Mouse (Mus musculus) brown adipose tissue, adult 24 weeks (tissue): ENCODE data around the gene Dach1. TPM values are rescaled to one million over a fixed set of nuclear protein-coding genes. Genes with fewer than 3 reads are reported as not detected.

Experiments
- H3K27ac ChIP-seq: fragments of 200-500 bp; replicated peaks from 2 replicates; pipeline ENCODE4 v1.5.1; 2012; ENCODE audit warnings: low read depth, mild to moderate bottlenecking, low read length
- H3K4me1 ChIP-seq: fragments of 200-500 bp; 2 replicates; pipeline ENCODE4 v1.6.1; 2012; ENCODE audit warnings: low read length, mixed read lengths; ENCODE audit not compliant: control insufficient read depth, insufficient read depth, insufficient read length
- H3K4me3 ChIP-seq: fragments of 200-500 bp; 2 replicates; pipeline ENCODE4 v1.5.1; 2012; ENCODE audit warnings: low read depth, mild to moderate bottlenecking, low read length, moderate library complexity; ENCODE audit not compliant: insufficient read depth
- polyA plus RNA-seq: library from polyadenylated mRNA; stranded (reverse); fragments of >200 nt; gene quantifications from 2 replicates; pipeline ENCODE4 v1.2.4, GENCODE M21; 2012; ENCODE audit not compliant: missing spikeins, insufficient read depth, insufficient read length

Gene Dach1
- polyA plus RNA-seq, 1 experiment = 1.5 TPM

GRCm38 (mm10) chr14:98084720-98085119 lies 84.8 kb downstream of the Dach1 start:
- Histone ChIP-seq H3K4me1 (peaks cover 2% of the 10 kb centered on the region; the same call in 1 of the 2 replicates), H3K4me3 (no peak overlapping the region), H3K27ac (no peak overlapping the region)

- peaks cover 2% of the 10 kb centered on the region; the same call in 1 of the 2 replicates for H3K4me1 ChIP-seq
- H3K27ac ChIP-seq = no peak overlapping the region
- H3K4me3 ChIP-seq = no peak overlapping the region
Measured at GRCm38 (mm10) chr14:98083419-98083818, 86.1 kb downstream of the Dach1 start.

GRCm38 (mm10) chr14:98080014-98080413 lies 89.6 kb downstream of the Dach1 start:
- Histone ChIP-seq H3K4me3 (no peak overlapping the region), H3K27ac (no peak overlapping the region), H3K4me1 (no peaks in the 10 kb centered on the region)

GRCm38 (mm10) chr14:98077996-98078395 lies 91.6 kb downstream of the Dach1 start:
- no peak overlapping the region for H3K27ac ChIP-seq
- no peak overlapping the region for H3K4me3 ChIP-seq
- no peaks in the 10 kb centered on the region for H3K4me1 ChIP-seq

- peaks cover 4% of the 10 kb centered on the region for H3K4me1 ChIP-seq
- no peak overlapping the region for H3K4me3 ChIP-seq
- H3K27ac ChIP-seq = no peak overlapping the region
Measured at GRCm38 (mm10) chr14:98073421-98074080, 96.0 kb downstream of the Dach1 start.

GRCm38 (mm10) chr14:98072647-98073420 lies 96.7 kb downstream of the Dach1 start:
- H3K4me3 ChIP-seq = no peak overlapping the region
- H3K27ac ChIP-seq = no peak overlapping the region
- peaks cover 5% of the 10 kb centered on the region for H3K4me1 ChIP-seq

GRCm38 (mm10) chr14:98071877-98072276 lies 97.7 kb downstream of the Dach1 start:
- H3K4me1 ChIP-seq = peaks cover 6% of the 10 kb centered on the region
- no peak overlapping the region for H3K4me3 ChIP-seq
- no peak overlapping the region; the same call in 1 of the 2 replicates for H3K27ac ChIP-seq

- Histone ChIP-seq H3K27ac (no peak overlapping the region), H3K4me3 (no peak overlapping the region), H3K4me1 (peaks cover 6% of the 10 kb centered on the region)
Measured at GRCm38 (mm10) chr14:98067273-98067905, 102.2 kb downstream of the Dach1 start.

GRCm38 (mm10) chr14:98064190-98064589 lies 105.4 kb downstream of the Dach1 start:
- H3K4me3 ChIP-seq = no peak overlapping the region
- no peak overlapping the region for H3K27ac ChIP-seq
- peaks cover 2% of the 10 kb centered on the region; the same call in 1 of the 2 replicates for H3K4me1 ChIP-seq

GRCm38 (mm10) chr14:98049329-98049728 lies 120.2 kb downstream of the Dach1 start:
- Histone ChIP-seq H3K27ac (peak overlapping the region; percentile 42; the same call in 1 of the 2 replicates), H3K4me1 (no peaks in the 10 kb centered on the region), H3K4me3 (no peak overlapping the region)

- Histone ChIP-seq H3K27ac (no peak overlapping the region), H3K4me3 (no peak overlapping the region)
Measured at GRCm38 (mm10) chr14:98048403-98048802, 121.2 kb downstream of the Dach1 start.

GRCm38 (mm10) chr14:98047670-98048069 lies 121.9 kb downstream of the Dach1 start:
- no peak overlapping the region for H3K4me3 ChIP-seq
- no peaks in the 10 kb centered on the region for H3K4me1 ChIP-seq
- H3K27ac ChIP-seq = no peak overlapping the region

More at GRCm38 (mm10) chr14:98048403-98048802, 121.2 kb downstream of the Dach1 start:
- no peaks in the 10 kb centered on the region for H3K4me1 ChIP-seq

GRCm38 (mm10) chr14:98046960-98047359 lies 122.6 kb downstream of the Dach1 start:
- Histone ChIP-seq H3K4me3 (no peak overlapping the region), H3K4me1 (no peaks in the 10 kb centered on the region), H3K27ac (no peak overlapping the region)

- H3K4me1 ChIP-seq = no peaks in the 10 kb centered on the region; the same call in 1 of the 2 replicates
- no peak overlapping the region for H3K27ac ChIP-seq
- H3K4me3 ChIP-seq = no peak overlapping the region
Measured at GRCm38 (mm10) chr14:98038524-98038923, 131.0 kb downstream of the Dach1 start.

GRCm38 (mm10) chr14:98037175-98037574 lies 132.4 kb downstream of the Dach1 start:
- H3K4me1 ChIP-seq = no peaks in the 10 kb centered on the region; the same call in 1 of the 2 replicates
- no peak overlapping the region for H3K27ac ChIP-seq
- H3K4me3 ChIP-seq = no peak overlapping the region
